Mouse (Mus musculus) skeletal muscle tissue, adult 2 months (tissue): ENCODE measurements at regions not wholly inside any gene's neighbourhood (a gene's known extent, or its start where the extent isn't known, plus 50 kb on each side); places are given as distances from the start of the nearest gene placed in this dataset.

Source experiments
- DNase-seq: peaks from one replicate; pipeline ENCODE4 v3.0.0-alpha.2; 2012; ENCODE audit warnings: low read depth, low spot score

DNA sequence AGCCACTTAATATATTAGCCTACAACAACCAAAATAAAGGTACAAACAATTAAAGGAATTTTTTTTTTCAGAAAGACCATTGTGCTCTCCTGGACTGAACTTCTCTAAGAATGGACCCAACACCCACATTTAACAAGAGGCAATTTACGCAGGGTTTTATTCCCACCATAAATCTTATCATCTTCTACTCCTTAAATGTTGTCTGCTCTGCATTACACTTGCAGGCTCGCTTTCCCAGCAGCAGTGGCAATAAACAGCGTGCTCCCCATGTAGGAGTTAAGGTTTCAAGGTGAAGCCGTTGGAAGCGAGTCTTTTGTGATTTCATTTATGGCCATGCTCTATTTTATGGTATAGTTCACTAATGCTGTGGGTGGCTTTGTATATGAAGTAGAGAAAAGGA, 76.0 kb upstream of the Nhs start:
- DNase-seq, result no peak

- no peak for DNase-seq
Observed at GRCm38 (mm10) chrX:162210848-162211247, 51.3 kb upstream of the Nhs start.
